Mouse (Mus musculus) spleen, adult 2 months (tissue): Measurements from ENCODE around the gene Cited4.

Experiments
- CTCF ChIP-seq: fragments of 200-500 bp; IDR thresholded peaks from 2 replicates; pipeline ENCODE4 v1.5.1; 2011; ENCODE audit warnings: mild to moderate bottlenecking, inconsistent platforms; ENCODE audit not compliant: insufficient read depth, insufficient read length, insufficient replicate concordance; ENCODE audit errors: extremely low read depth
- POLR2A ChIP-seq: fragments of 200-500 bp; IDR thresholded peaks from 2 replicates; pipeline ENCODE4 v1.6.1; 2011; ENCODE audit warnings: low read depth, low read length, inconsistent platforms

- TF ChIP-seq CTCF (peak; percentile 68; the same call in 1 of the 2 replicates), POLR2A (no peak)
Observed at GRCm38 (mm10) chr4:120680953-120681352, 14.6 kb downstream of the Cited4 start.
